8 mouse cellular contexts compared by ENCODE assay signal in genomic region chr2:165234613-165235291, GRCm38 (mm10). TPM values are rescaled to one million over a fixed set of nuclear protein-coding genes. Genes with fewer than 3 reads are reported as not detected.
DNase-seq lines count a peak whose midpoint lies in the region; ATAC-seq and TF ChIP-seq lines count a peak whose summit lies in the region.

TSS of gene Cdh22 (minus strand) at chr2:165234853.

- peak within 1 kb of the TSS; percentile 98 for H3K4me2 ChIP-seq in lung, embryonic 14.5 days

- H3K4me3 ChIP-seq in hindbrain, embryonic 10.5 days: peak within 1 kb of the TSS; percentile 77
- peak within 1 kb of the TSS; percentile 55 for H3K4me3 ChIP-seq in lung, embryonic 14.5 days (ENCODE audit: low read depth, low read length)
- peak within 1 kb of the TSS; percentile 99 for H3K4me3 ChIP-seq in olfactory bulb, adult 2 months (ENCODE audit: insufficient read depth, low read depth, low read length)

- TF ChIP-seq POLR2A in olfactory bulb, adult 2 months (IDR thresholded peaks at IDR 0.05; ENCODE audit: insufficient read depth, low read depth, low read length): peak; percentile 45; the same call in 1 of the 2 replicates

- H3K4me1 ChIP-seq in hindbrain, embryonic 10.5 days (replicated peaks): peaks cover 49% of the 10 kb centered on the region
- no peaks in the 10 kb centered on the region for H3K4me1 ChIP-seq in lung, embryonic 14.5 days (ENCODE audit: insufficient read depth)
- peaks cover 35% of the 10 kb centered on the region for H3K4me1 ChIP-seq in olfactory bulb, adult 2 months (ENCODE audit: control insufficient read depth, insufficient read depth, low read length)

- H3K9me3 ChIP-seq in hindbrain, embryonic 10.5 days: no peaks in the 10 kb centered on the region
- no peaks in the 10 kb centered on the region for H3K9me3 ChIP-seq in lung, embryonic 14.5 days (ENCODE audit: low read depth, low read length)

- ATAC-seq in lung, embryonic 14.5 days (ENCODE audit: insufficient read depth): peak; percentile 78

- peaks cover 100% of the 10 kb centered on the region for H3K27me3 ChIP-seq in hindbrain, embryonic 10.5 days (ENCODE audit: insufficient read depth, poor library complexity, severe bottlenecking)
- H3K27me3 ChIP-seq in lung, embryonic 14.5 days (ENCODE audit: insufficient read depth, low read length): peaks cover 94% of the 10 kb centered on the region

- H3K9ac ChIP-seq in lung, embryonic 14.5 days: peak within 1 kb of the TSS; percentile 51

- no peaks in the 10 kb centered on the region for H3K36me3 ChIP-seq in hindbrain, embryonic 10.5 days
- H3K36me3 ChIP-seq in lung, embryonic 14.5 days (ENCODE audit: insufficient read depth): no peaks in the 10 kb centered on the region

- peak; percentile 82 for DNase-seq in R1 (ENCODE audit: low read depth, low spot score)
- peak; percentile 83 for DNase-seq in cerebellum, adult 9-10 months
- DNase-seq in frontal cortex, adult 2 months (ENCODE audit: extremely low spot score in 1 of 2, low spot score in 1 of 2): peak; percentile 46 to 72
- peak; percentile 86 for DNase-seq in hindbrain, embryonic 10.5 days (ENCODE audit: low spot score)
- peak; percentile 58 to 71 for DNase-seq in layer of hippocampus, postnatal 14 days (ENCODE audit: low spot score in 2 of 2)
- DNase-seq in lung, embryonic 14.5 days: peak; percentile 82
- peak; percentile 38 for DNase-seq in urinary bladder, postnatal 25 days (ENCODE audit: low spot score)

- H3K27ac ChIP-seq in hindbrain, embryonic 10.5 days: peak within 1 kb of the TSS; percentile 90
- H3K27ac ChIP-seq in lung, embryonic 14.5 days (ENCODE audit: low read depth): no peak within 1 kb of the TSS
- H3K27ac ChIP-seq in olfactory bulb, adult 2 months (ENCODE audit: insufficient read depth, low read depth, low read length): peak within 1 kb of the TSS; percentile 87

- WGBS in hindbrain, embryonic 10.5 days: 1% methylated on average over 57 of the region's 60 CpGs
- under 1% methylated on average over 39 of the region's 60 CpGs for WGBS in lung, embryonic 14.5 days
- under 1% methylated on average over 55 of the region's 60 CpGs for WGBS in olfactory bulb, adult 2 months

- TF ChIP-seq CTCF in lung, embryonic 14.5 days (IDR thresholded peaks at IDR 0.05; ENCODE audit: low read depth): peak; percentile 61
- no peak for TF ChIP-seq CTCF in olfactory bulb, adult 2 months (IDR thresholded peaks at IDR 0.05; ENCODE audit: insufficient read depth, low read depth, low read length)

RNA-seq across cellular contexts. Expression of gene Cdh22, which starts in this region (rescaled TPM):
- 33.3 and 38.6 TPM in 2 replicates for polyA plus RNA-seq in frontal cortex, adult 2 months (2012; rRNA removed)
- 4.4 and 8.7 TPM in 2 replicates for polyA plus RNA-seq in hindbrain, embryonic 10.5 days (2016; fragmentation: Nextera tagmentation; extraction: Ambion mirVana)
- total RNA-seq in layer of hippocampus, postnatal 14 days (2021): 10 to 100 TPM in 1 of 2 experiments, 1 to 10 TPM in 1; 9.5 to 12.7 TPM
- polyA plus RNA-seq in lung, embryonic 14.5 days (2014; fragmentation: Nextera tagmentation; extraction: Ambion mirVana): 0.72 and 1.5 TPM in 2 replicates
- polyA plus RNA-seq in olfactory bulb, adult 2 months (2012; ENCODE audit: insufficient read depth, insufficient read length, low replicate concordance, missing spikeins): not detected in 2 replicates
